Mouse (Mus musculus): ENCODE results near the gene Lrriq1. TPM values are rescaled to one million over a fixed set of nuclear protein-coding genes. Genes with fewer than 3 reads are reported as not detected.

Lrriq1 gene
- polyA plus RNA-seq, 1 experiment = 2.1 TPM

GRCm38 (mm10) chr10:103029730-103030490, 206.2 kb downstream of the Lrriq1 start, which contains the start of gene Alx1:
Gene Alx1 (minus strand): TSS chr10:103030215.
- DNase-seq (ENCODE audit: extremely low spot score in 1 of 2, low spot score in 1 of 2) = no peak

GRCm38 (mm10) chr10:103029132-103029729, 206.9 kb downstream of the Lrriq1 start:
- no peak for DNase-seq (ENCODE audit: extremely low spot score in 1 of 2, low spot score in 1 of 2)

- DNase-seq (ENCODE audit: extremely low spot score in 1 of 2, low spot score in 1 of 2) = no peak
Observed at GRCm38 (mm10) chr10:103028253-103029131, 207.6 kb downstream of the Lrriq1 start.

- no peak for DNase-seq (ENCODE audit: extremely low spot score in 1 of 2, low spot score in 1 of 2)
Observed at GRCm38 (mm10) chr10:103027931-103028252, 208.2 kb downstream of the Lrriq1 start.

GRCm38 (mm10) chr10:103027226-103027930, 208.7 kb downstream of the Lrriq1 start:
- peak in 1 of 2 experiments; percentile 14 for DNase-seq (ENCODE audit: extremely low spot score in 1 of 2, low spot score in 1 of 2)

- DNase-seq (ENCODE audit: extremely low spot score in 1 of 2, low spot score in 1 of 2) = no peak
Observed at GRCm38 (mm10) chr10:103026636-103027225, 209.4 kb downstream of the Lrriq1 start.

- no peak for DNase-seq (ENCODE audit: extremely low spot score in 1 of 2, low spot score in 1 of 2)
Observed at GRCm38 (mm10) chr10:103002556-103002955, 233.6 kb downstream of the Lrriq1 start.

- DNase-seq (ENCODE audit: extremely low spot score in 1 of 2, low spot score in 1 of 2) = no peak
Observed at GRCm38 (mm10) chr10:103000902-103001301, 235.2 kb downstream of the Lrriq1 start.

GRCm38 (mm10) chr10:102999584-102999983, 236.5 kb downstream of the Lrriq1 start:
- no peak for DNase-seq (ENCODE audit: extremely low spot score in 1 of 2, low spot score in 1 of 2)

Other genes with a start within 250 kb of the Lrriq1 start
- 0.24 and 0.27 TPM in 2 replicates for gene Alx1, start 206.1 kb downstream of the Lrriq1 start, polyA plus RNA-seq (2012; rRNA removed)
- 23.7 and 33.0 TPM in 2 replicates for gene Slc6a15, start 131.5 kb upstream of the Lrriq1 start, polyA plus RNA-seq (2012; rRNA removed)